Mouse (Mus musculus): ENCODE data around the gene Sh3bp5. TPM values are rescaled to one million over a fixed set of nuclear protein-coding genes. Genes with fewer than 3 reads are reported as not detected.

Gene Sh3bp5
- total RNA-seq, 1 experiment from 2014 or later = 14.3 TPM

GRCm38 (mm10) chr14:31387301-31387981 lies 48.4 kb downstream of the Sh3bp5 start:
- ATAC-seq (replicated peaks in 1 of 2; ENCODE audit: insufficient read depth in 1 of 2, low FRiP score in 2 of 2, low TSS enrichment in 1 of 2, low read depth in 1 of 2, poor library complexity in 2 of 2, severe bottlenecking in 2 of 2) = peak; percentile 22 to 62; a peak in 3 of 4 replicates

- ATAC-seq (replicated peaks in 1 of 2; ENCODE audit: insufficient read depth in 1 of 2, low FRiP score in 2 of 2, low TSS enrichment in 1 of 2, low read depth in 1 of 2, poor library complexity in 2 of 2, severe bottlenecking in 2 of 2) = peak; percentile 73 to 81
These were observed 49.7 kb downstream of the Sh3bp5 start for GRCm38 (mm10) chr14:31385977-31386697.

- ATAC-seq (replicated peaks in 1 of 2; ENCODE audit: insufficient read depth in 1 of 2, low FRiP score in 2 of 2, low TSS enrichment in 1 of 2, low read depth in 1 of 2, poor library complexity in 2 of 2, severe bottlenecking in 2 of 2) = no peak
These were observed 50.5 kb downstream of the Sh3bp5 start for GRCm38 (mm10) chr14:31385406-31385805.

- ATAC-seq (replicated peaks in 1 of 2; ENCODE audit: insufficient read depth in 1 of 2, low FRiP score in 2 of 2, low TSS enrichment in 1 of 2, low read depth in 1 of 2, poor library complexity in 2 of 2, severe bottlenecking in 2 of 2) = no peak
These were observed 51.2 kb downstream of the Sh3bp5 start for GRCm38 (mm10) chr14:31384366-31385323.

DNA sequence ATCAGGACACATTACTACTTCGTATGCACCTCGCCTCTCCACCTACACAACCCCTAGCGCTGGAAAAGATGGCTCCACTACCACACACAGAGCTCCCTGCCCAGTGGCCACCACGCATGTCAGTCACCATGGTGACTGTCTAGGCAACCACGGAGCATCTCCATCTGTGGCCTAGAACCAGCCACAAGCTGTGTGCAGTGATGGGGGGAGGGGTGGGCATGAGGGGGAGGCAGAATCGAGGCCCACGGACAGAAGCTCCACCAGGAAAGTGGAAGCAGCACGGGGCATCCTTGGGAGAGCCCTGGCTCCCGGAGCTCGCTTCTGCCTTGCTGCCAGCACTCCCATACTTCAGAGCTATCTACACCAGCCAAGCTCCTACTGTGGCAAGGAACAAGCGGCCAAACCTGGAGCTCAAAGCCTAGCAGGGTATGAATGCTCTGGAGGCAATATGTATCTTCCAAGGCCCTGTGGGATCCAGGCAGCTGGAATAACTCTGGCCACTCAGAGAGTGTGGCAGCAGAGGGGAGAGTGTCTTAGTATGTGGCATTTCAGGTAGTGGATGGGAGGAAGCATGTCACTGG lies 52.3 kb downstream of the Sh3bp5 start:
- ATAC-seq (replicated peaks in 1 of 2; ENCODE audit: insufficient read depth in 1 of 2, low FRiP score in 2 of 2, low TSS enrichment in 1 of 2, low read depth in 1 of 2, poor library complexity in 2 of 2, severe bottlenecking in 2 of 2) = no peak

DNA sequence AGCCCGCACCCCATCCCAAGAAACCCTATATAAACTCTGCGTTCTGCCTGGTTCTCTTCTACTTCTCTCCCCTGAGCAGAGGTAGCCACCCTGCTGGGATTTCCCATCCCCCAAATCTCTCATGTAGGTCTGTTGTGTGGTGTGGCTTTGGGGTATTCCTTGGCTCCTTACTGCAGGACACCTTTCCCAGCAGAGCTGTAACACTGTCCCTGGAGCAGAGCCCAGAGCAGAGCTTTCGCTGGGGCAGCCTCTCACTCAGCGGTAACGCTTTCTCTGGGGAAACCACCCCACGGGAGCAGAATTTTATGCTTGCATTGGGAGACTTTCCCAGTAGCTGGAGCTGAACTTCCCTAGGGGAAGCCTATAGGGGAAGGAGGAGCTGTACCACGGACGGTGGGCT lies 53.6 kb downstream of the Sh3bp5 start:
- ATAC-seq (replicated peaks in 1 of 2; ENCODE audit: insufficient read depth in 1 of 2, low FRiP score in 2 of 2, low TSS enrichment in 1 of 2, low read depth in 1 of 2, poor library complexity in 2 of 2, severe bottlenecking in 2 of 2) = no peak

DNA sequence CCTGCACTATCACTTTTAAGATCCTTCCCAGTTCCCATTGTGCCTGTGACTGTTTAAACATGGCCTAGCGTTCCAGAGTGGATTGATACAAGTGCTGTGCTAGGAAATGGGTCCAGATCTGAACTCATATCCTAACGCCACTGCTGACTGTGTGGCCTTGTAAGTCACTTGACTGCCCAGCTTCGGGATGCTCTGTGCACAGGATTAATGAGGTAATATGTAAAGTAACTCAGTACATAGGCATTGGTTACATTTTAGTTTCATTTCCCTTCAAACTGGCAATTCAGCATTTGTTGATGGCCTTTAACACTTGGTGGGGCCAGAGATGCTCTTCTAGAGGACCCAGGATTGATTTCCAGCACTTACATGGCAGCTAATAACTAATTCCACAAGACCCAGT lies 59.5 kb downstream of the Sh3bp5 start:
- no peak for ATAC-seq (replicated peaks in 1 of 2; ENCODE audit: insufficient read depth in 1 of 2, low FRiP score in 2 of 2, low TSS enrichment in 1 of 2, low read depth in 1 of 2, poor library complexity in 2 of 2, severe bottlenecking in 2 of 2)

DNA sequence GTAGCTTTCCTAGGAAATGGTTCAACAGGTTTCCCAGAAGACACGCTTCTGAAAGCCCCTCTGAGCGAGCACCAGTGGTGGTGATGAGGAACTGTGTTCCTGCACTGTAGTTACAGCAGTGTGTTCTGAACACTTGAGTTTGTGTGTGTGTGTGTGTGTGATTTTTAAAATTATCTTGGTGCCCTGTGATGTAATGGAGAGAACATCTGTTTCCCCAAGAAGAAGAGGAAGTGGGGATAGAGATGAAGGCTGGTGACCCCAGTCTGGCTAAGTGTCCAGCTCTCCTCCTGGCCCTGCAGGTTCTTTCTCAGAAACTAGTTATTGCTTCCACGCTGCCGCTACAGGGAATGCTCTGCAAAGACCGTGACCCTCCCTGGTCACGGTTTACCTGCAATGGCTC lies 61.5 kb downstream of the Sh3bp5 start:
- ATAC-seq (replicated peaks in 1 of 2; ENCODE audit: insufficient read depth in 1 of 2, low FRiP score in 2 of 2, low TSS enrichment in 1 of 2, low read depth in 1 of 2, poor library complexity in 2 of 2, severe bottlenecking in 2 of 2) = no peak

DNA sequence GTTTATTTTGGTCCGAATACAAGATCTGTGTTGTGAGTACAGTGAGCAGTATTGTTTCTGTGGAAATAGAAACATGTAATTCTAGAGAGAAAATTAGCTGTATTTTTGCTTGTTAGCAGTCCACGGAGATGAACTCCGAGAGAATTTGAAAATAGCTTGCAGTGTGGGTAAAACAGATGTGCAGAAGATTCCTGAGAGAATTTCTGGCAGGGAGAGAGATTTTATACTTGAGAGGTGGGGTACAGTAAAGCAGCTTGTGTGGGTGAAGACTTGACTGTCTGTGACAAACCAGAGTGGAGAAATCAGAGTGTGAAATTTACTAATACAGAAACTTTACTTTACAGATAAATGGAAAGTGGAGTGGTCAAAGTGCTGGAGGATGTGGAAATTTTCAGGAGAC lies 66.5 kb downstream of the Sh3bp5 start:
- no peak for ATAC-seq (replicated peaks in 1 of 2; ENCODE audit: insufficient read depth in 1 of 2, low FRiP score in 2 of 2, low TSS enrichment in 1 of 2, low read depth in 1 of 2, poor library complexity in 2 of 2, severe bottlenecking in 2 of 2)

GRCm38 (mm10) chr14:31367951-31368350 lies 67.9 kb downstream of the Sh3bp5 start:
- ATAC-seq (replicated peaks in 1 of 2; ENCODE audit: insufficient read depth in 1 of 2, low FRiP score in 2 of 2, low TSS enrichment in 1 of 2, low read depth in 1 of 2, poor library complexity in 2 of 2, severe bottlenecking in 2 of 2) = no peak

DNA sequence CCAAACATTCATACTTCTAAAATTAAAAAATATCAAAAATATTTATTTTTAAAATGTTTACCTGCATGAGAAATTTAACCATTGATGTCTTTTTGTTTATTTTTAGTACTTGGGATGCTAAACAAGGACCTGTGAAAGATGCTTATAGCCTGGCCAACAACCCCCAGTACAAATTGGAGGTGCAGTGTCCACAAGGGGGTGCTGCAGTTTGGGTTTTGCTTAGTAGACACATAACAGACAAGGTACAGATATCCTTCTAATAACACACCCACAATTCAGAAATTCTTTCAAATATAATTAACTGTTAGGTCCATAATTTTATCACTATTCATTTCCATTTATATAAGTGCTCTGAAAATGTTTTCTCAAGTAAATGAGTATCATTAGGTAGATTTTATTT lies 70.5 kb downstream of the Sh3bp5 start:
- ATAC-seq (replicated peaks in 1 of 2; ENCODE audit: insufficient read depth in 1 of 2, low FRiP score in 2 of 2, low TSS enrichment in 1 of 2, low read depth in 1 of 2, poor library complexity in 2 of 2, severe bottlenecking in 2 of 2) = peak in 1 of 2 experiments; percentile 42; a peak in 1 of 4 replicates

- no peak for ATAC-seq (replicated peaks in 1 of 2; ENCODE audit: insufficient read depth in 1 of 2, low FRiP score in 2 of 2, low TSS enrichment in 1 of 2, low read depth in 1 of 2, poor library complexity in 2 of 2, severe bottlenecking in 2 of 2)
These were observed 71.3 kb downstream of the Sh3bp5 start for GRCm38 (mm10) chr14:31364589-31364988.

GRCm38 (mm10) chr14:31362236-31362635 lies 73.6 kb downstream of the Sh3bp5 start:
- no peak for ATAC-seq (replicated peaks in 1 of 2; ENCODE audit: insufficient read depth in 1 of 2, low FRiP score in 2 of 2, low TSS enrichment in 1 of 2, low read depth in 1 of 2, poor library complexity in 2 of 2, severe bottlenecking in 2 of 2)

DNA sequence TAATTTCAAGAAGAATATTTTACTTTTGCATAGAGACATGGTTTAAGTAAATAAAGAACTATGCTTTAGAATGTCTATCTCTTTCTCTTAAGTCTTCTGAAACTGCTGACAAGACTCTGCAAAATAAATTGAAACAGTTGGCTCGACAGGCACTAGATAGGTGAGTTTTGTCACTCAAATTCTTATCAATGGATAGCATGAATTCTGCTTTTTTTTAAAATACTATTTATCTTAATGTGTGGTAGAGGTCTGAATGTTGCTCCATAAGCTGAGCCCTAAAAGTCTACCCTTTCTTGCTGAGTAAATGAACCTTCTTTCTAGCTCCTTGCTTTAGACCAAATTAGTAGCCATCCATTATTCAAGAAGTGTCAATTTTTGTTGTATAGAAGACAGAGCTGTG lies 90.5 kb downstream of the Sh3bp5 start:
- no peak for ATAC-seq (replicated peaks in 1 of 2; ENCODE audit: insufficient read depth in 1 of 2, low FRiP score in 2 of 2, low TSS enrichment in 1 of 2, low read depth in 1 of 2, poor library complexity in 2 of 2, severe bottlenecking in 2 of 2)

- ATAC-seq (replicated peaks in 1 of 2; ENCODE audit: insufficient read depth in 1 of 2, low FRiP score in 2 of 2, low TSS enrichment in 1 of 2, low read depth in 1 of 2, poor library complexity in 2 of 2, severe bottlenecking in 2 of 2) = no peak
These were observed 92.6 kb downstream of the Sh3bp5 start for GRCm38 (mm10) chr14:31343241-31343640.

DNA sequence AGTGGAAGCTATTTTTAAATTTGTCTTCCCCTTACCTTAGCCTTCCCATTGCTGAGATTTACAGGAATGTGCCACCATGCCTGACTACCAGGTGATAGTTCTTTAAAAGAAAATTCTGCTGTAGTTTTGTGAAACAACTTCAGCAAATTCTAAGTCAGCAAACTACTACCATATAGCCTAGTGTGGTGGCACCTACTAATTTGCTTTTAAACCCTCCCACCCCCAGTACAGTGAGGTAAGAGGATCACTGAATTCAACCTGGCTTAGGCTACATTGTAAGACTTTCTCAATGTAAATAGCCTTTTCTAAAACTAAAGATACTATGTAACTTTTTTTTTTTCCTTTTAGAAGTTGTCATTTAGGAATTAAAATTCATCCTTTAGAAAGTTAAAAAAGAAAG lies 97.9 kb downstream of the Sh3bp5 start:
- no peak for ATAC-seq (replicated peaks in 1 of 2; ENCODE audit: insufficient read depth in 1 of 2, low FRiP score in 2 of 2, low TSS enrichment in 1 of 2, low read depth in 1 of 2, poor library complexity in 2 of 2, severe bottlenecking in 2 of 2)

DNA sequence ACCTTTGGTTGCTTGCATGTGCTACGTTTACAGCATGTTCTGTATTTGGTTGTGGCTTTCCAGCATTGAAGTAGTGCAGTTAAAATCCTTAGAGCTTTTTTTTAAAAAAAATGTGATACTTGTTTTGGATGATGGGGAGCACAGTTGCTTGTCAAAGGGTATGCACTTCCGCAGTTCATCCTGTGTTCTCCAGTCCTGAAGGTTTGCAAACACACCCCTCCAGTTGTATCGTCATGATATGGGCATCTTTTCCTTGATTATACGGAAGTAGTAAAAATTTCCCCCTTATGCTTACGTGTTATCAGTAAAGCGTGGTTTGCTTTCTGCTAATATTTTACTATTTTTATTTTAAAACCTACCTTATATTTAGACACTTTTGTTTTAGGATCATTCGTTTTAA lies 98.5 kb downstream of the Sh3bp5 start:
- ATAC-seq (replicated peaks in 1 of 2; ENCODE audit: insufficient read depth in 1 of 2, low FRiP score in 2 of 2, low TSS enrichment in 1 of 2, low read depth in 1 of 2, poor library complexity in 2 of 2, severe bottlenecking in 2 of 2) = no peak

Measured in hematopoietic stem cell, adult 5-6 weeks (primary cell).